Mouse (Mus musculus) hindbrain, embryonic 11.5 days (tissue): ENCODE measurements at regions not wholly inside any gene's neighbourhood (a gene's known extent, or its start where the extent isn't known, plus 50 kb on each side); places are given as distances from the start of the nearest gene placed in this dataset.

Source experiments
- ATAC-seq: fragments of 200-750 bp; cut with Nextera tagmentation; 2 replicates; pipeline ENCODE4 v1.8.0; 2017; ENCODE audit warnings: mild to moderate bottlenecking, moderate TSS enrichment, moderate library complexity; ENCODE audit not compliant: low FRiP score
- DNase-seq: peaks from one replicate; pipeline ENCODE4 v3.0.0-alpha.2; 2015; ENCODE audit warnings: low spot score
- H3K27ac ChIP-seq: fragments of 300-500 bp; sonication (generic); 2 replicates; pipeline ENCODE4 v1.5.1; 2014; ENCODE audit warnings: mild to moderate bottlenecking, low read depth, low read length
- H3K27me3 ChIP-seq: fragments of 300-500 bp; sonication (generic); 2 replicates; pipeline ENCODE4 v1.6.1; 2014; ENCODE audit warnings: mild to moderate bottlenecking, low read length, moderate library complexity, mixed read lengths; ENCODE audit not compliant: control insufficient read depth, insufficient read depth
- H3K36me3 ChIP-seq: fragments of 300-500 bp; sonication (generic); 2 replicates; pipeline ENCODE4 v1.6.1; 2014; ENCODE audit warnings: mild to moderate bottlenecking, low read length, moderate library complexity, mixed read lengths; ENCODE audit not compliant: control insufficient read depth, insufficient read depth
- H3K4me1 ChIP-seq: fragments of 300-500 bp; sonication (generic); replicated peaks from 2 replicates; pipeline ENCODE4 v1.6.1; 2014; ENCODE audit warnings: low read length, mixed read lengths; ENCODE audit not compliant: control insufficient read depth, insufficient read depth
- H3K4me2 ChIP-seq: fragments of 300-500 bp; sonication (generic); replicated peaks from 2 replicates; pipeline ENCODE4 v1.6.1; 2014; ENCODE audit warnings: mild to moderate bottlenecking, low read depth, low read length
- H3K4me3 ChIP-seq: fragments of 300-500 bp; sonication (generic); 2 replicates; pipeline ENCODE4 v1.5.1; 2014; ENCODE audit warnings: low read depth, low read length
- H3K9ac ChIP-seq: fragments of 300-500 bp; sonication (generic); 2 replicates; pipeline ENCODE4 v1.6.1; 2014; ENCODE audit warnings: low read depth, low read length
- H3K9me3 ChIP-seq: fragments of 300-500 bp; sonication (generic); 2 replicates; pipeline ENCODE4 v1.6.1; 2016; ENCODE audit warnings: low read length; ENCODE audit not compliant: control insufficient read depth
- WGBS: fragments of 180-500 bp; shearing (Covaris S2); extraction: QIAGEN DNeasy Blood & Tissue Kit; methylation state at CpG from one replicate; pipeline ENCODE4 v1.1.7; 2014; 5-methylcytosine and 5-hydroxymethylcytosine counted together

DNA sequence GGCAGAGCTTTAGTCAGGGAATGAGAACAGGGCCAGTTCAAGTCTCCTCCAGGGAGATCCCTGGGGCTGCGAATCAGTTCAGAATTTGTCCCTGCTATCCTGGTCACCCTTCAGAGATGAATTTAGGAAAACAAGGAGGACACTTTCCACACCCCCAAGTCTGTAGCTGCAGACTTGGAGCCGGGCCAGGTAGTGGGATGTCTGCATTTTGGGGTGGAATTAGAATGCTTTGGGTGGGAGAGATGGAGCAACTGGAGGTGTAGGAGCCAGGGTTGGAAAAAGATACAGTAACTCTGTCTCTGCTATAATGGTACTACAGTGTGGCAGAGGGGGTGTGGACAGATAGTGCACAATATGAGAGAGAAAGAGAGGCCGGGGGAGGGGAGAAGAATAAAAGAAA, 173.6 kb upstream of the Grik3 start:
- H3K4me3 ChIP-seq, result no peak overlapping the region
- H3K27ac ChIP-seq, result no peak overlapping the region
- no peak overlapping the region for H3K4me2 ChIP-seq
- H3K27me3 ChIP-seq, result no peaks in the 10 kb centered on the region
- no peak overlapping the region for H3K9ac ChIP-seq
- DNase-seq, result no peak
- WGBS, result 77% methylated on average over 3 of the region's 3 CpGs
- no peaks in the 10 kb centered on the region for H3K36me3 ChIP-seq
- no peaks in the 10 kb centered on the region for H3K9me3 ChIP-seq
- ATAC-seq, result no peak
- no peaks in the 10 kb centered on the region for H3K4me1 ChIP-seq

DNA sequence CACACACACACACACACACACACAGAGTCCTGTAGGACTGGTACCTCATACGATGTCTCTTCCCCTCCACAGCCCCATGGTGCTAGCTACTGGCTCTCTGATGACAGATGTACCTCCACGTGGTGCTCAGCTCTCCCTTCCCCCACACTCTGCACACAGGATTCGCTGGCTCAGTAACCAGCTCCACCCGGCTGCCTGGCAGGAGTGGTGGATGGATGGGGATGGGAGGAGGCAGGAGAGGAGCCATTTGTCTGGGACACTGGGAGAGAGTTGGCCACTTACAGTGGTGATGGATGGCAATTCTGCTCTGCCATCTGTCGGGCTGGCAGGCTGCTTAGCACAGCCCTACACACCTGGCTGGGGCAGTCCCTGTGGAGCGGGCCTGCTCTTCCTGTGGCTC, 174.7 kb upstream of the Grik3 start:
- Histone ChIP-seq H3K27ac (no peak overlapping the region; the same call in 1 of the 2 replicates), H3K9me3 (no peaks in the 10 kb centered on the region), H3K36me3 (no peaks in the 10 kb centered on the region), H3K4me3 (no peak overlapping the region), H3K9ac (no peak overlapping the region), H3K4me2 (no peak overlapping the region), H3K27me3 (no peaks in the 10 kb centered on the region), H3K4me1 (no peaks in the 10 kb centered on the region)
- DNase-seq (peak; percentile 47), ATAC-seq (peak; percentile 71)
- 15% methylated on average over 6 of the region's 6 CpGs for WGBS

DNA sequence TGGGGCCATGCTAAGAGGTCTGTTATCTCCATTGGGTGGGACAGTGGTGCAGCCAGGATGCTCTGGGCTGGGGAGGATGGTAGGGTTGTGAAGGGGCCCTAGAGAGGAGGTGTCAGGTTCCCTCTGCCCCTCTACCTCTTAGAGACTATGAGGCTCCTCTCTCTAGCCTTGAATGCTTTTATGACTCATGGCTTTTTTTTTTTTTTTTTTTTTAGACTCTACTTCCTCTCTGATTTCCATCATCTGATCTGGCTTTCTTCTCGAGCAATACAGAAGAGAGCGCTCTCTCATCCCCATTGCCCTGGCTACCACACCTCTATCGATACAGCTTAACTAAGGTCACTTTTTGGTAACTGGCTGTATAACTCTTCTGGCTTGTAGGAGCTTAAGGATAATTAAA, 176.6 kb upstream of the Grik3 start:
- WGBS, result 82% methylated on average over 3 of the region's 3 CpGs
- Histone ChIP-seq H3K4me1 (no peaks in the 10 kb centered on the region), H3K4me2 (no peak overlapping the region), H3K27me3 (no peaks in the 10 kb centered on the region), H3K27ac (no peak overlapping the region), H3K9ac (no peak overlapping the region), H3K36me3 (no peaks in the 10 kb centered on the region), H3K4me3 (no peak overlapping the region), H3K9me3 (no peaks in the 10 kb centered on the region)
- ATAC-seq (no peak), DNase-seq (no peak)

DNA sequence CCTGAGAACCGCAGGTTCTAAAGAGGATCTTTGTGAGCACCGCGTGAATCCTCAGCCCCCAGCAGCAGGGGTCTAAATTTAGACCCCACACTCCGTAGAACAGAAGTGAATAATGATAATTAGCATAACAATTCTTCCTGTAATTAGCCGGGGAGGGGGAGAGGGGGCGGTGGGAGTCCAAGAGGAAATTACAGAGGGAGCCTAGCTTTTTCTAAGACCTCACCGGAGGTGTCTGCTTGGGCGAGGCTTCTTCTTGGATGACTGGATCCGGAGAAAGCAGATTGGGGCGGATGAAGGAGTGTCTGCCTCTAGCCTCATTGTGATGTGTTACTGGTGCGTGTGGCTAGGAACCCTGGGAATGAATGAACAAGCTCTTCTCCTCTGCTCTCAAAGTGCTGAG, 177.2 kb upstream of the Grik3 start:
- no peaks in the 10 kb centered on the region for H3K27me3 ChIP-seq
- no peak overlapping the region for H3K4me3 ChIP-seq
- no peak overlapping the region for H3K27ac ChIP-seq
- no peak overlapping the region for H3K9ac ChIP-seq
- no peak overlapping the region for H3K4me2 ChIP-seq
- H3K9me3 ChIP-seq, result no peaks in the 10 kb centered on the region
- WGBS, result 3% methylated on average over 11 of the region's 11 CpGs
- DNase-seq (no peak), ATAC-seq (no peak)
- H3K4me1 ChIP-seq, result no peaks in the 10 kb centered on the region
- no peaks in the 10 kb centered on the region for H3K36me3 ChIP-seq

DNA sequence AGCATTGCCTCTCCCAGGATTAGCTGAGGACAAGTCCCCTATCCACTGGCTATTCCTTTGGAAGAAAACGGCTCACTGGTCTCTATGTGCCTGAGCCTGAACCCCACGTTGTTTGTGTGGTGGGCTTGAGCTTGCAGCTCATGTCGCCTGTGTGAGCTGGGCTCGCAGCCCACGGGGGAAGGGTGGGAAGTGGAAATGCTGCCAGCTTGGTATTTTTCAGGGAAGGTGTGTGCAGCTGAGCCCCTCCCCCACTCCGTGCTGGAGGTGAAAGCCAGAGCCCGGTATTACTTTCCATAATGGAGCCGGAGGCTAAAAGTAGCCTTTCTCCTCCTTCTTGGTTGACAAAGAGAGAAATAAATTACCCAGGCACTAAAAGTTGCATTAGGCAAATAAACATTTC, 180.5 kb upstream of the Zc3h12a start:
- Histone ChIP-seq H3K9me3 (no peaks in the 10 kb centered on the region), H3K9ac (no peak overlapping the region), H3K4me3 (no peak overlapping the region), H3K4me2 (no peak overlapping the region), H3K4me1 (no peaks in the 10 kb centered on the region), H3K27ac (no peak overlapping the region), H3K27me3 (peaks cover under 1% of the 10 kb centered on the region; the same call in 1 of the 2 replicates), H3K36me3 (no peaks in the 10 kb centered on the region)
- WGBS, result 58% methylated on average over 8 of the region's 8 CpGs
- DNase-seq (no peak), ATAC-seq (no peak)

DNA sequence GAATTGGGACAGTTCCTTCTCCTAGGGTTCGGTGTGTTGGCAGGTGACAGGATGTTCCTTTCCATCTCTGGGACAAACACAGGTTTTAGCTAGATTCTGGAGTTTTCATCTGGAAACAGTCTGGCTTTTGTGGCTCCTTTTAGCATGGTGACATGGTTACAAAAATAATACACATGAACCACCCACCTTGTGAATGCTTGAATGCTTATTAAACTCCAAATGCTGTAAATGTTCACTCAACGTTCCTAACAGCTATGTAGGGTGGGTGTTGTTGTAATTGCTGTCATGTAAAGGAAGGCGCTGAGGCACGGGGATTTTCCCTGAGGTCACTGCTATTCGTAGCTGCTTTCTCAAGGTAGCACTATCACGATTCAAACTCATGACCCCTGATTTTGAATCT, 178.1 kb upstream of the Zc3h12a start:
- Histone ChIP-seq H3K4me1 (no peaks in the 10 kb centered on the region), H3K4me3 (no peak overlapping the region), H3K9ac (no peak overlapping the region), H3K27me3 (peaks cover 2% of the 10 kb centered on the region; the same call in 1 of the 2 replicates), H3K9me3 (no peaks in the 10 kb centered on the region), H3K27ac (no peak overlapping the region), H3K4me2 (no peak overlapping the region), H3K36me3 (no peaks in the 10 kb centered on the region)
- no peak for ATAC-seq
- DNase-seq, result no peak
- WGBS, result 76% methylated on average over 6 of the region's 6 CpGs

DNA sequence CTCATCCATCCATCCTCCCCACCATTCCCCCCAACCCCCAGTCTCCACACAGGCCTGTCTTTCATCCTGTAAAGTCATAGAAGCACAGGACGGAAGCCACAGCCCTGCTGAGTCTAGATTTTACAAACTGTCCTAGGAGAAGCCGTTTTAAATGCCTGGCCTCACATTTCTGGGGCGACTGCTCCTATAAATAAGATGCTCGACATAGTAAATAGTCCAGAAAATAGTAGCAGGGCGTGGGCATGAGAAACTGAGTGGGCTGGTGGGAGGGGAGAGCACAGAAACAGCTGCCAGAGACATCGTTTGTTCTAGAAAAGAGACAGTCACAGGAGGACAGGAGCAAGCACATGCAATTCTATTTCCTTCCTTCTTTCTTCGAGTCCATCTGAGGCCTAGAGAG, 175.0 kb upstream of the Zc3h12a start:
- ATAC-seq (no peak), DNase-seq (no peak)
- Histone ChIP-seq H3K9me3 (no peaks in the 10 kb centered on the region), H3K4me2 (no peak overlapping the region), H3K27ac (no peak overlapping the region), H3K9ac (no peak overlapping the region), H3K27me3 (peaks cover 2% of the 10 kb centered on the region; the same call in 1 of the 2 replicates), H3K4me3 (no peak overlapping the region), H3K4me1 (no peaks in the 10 kb centered on the region), H3K36me3 (no peaks in the 10 kb centered on the region)
- 63% methylated on average over 7 of the region's 7 CpGs for WGBS

DNA sequence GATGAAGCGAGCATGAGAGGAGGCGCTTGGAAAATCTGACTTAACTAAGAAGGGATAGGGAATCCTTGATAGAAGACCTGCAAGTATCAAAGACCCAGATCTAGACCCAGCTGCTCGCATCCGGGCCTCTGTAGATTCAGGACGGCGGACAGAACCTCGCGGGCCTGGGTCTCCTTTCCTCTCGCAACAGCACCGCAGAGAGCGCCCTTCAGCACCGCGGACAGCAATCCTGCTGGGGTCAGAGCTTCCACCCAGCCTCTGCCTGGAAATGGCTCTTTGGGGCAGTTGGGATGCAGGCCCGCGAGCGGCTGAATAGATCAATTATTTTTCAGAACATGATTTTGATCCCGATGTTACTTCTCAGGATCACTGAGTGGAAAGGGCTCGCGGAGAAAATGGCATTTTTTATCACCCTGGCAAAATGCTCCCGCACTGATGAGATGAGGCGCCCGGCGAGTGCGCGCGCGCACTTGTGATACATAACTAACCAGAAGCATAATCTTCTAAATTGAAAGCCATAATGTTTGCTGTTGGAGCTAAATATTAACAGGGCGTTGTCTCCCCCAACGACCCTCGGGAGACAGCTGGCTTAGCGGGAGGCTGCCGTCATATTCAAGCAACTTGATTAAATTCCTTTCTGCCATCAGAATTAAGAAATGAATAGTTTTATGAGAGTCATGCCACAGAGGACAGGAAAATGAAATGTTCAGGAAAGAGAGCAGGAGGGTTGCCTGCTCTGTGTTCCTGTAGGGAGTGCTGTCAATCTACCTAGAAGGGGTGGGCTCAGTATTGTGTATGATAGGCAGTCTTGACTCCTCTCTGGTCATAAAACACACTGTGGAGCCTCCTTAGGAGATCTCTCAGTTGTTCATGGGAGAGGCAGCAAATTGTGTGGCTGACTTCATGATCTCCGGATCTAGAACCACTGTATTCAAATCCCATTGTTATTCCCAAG, 173.1 kb upstream of the Zc3h12a start:
- H3K27ac ChIP-seq, result no peak overlapping the region
- no peak overlapping the region for H3K4me3 ChIP-seq
- WGBS, result 23% methylated on average over 33 of the region's 33 CpGs
- no peak overlapping the region for H3K9ac ChIP-seq
- no peaks in the 10 kb centered on the region for H3K9me3 ChIP-seq
- H3K27me3 ChIP-seq, result peaks cover 2% of the 10 kb centered on the region; the same call in 1 of the 2 replicates
- no peaks in the 10 kb centered on the region for H3K4me1 ChIP-seq
- ATAC-seq, result no peak
- no peaks in the 10 kb centered on the region for H3K36me3 ChIP-seq
- peak; percentile 83 for DNase-seq
- 0 out of 2 replicates have a peak overlapping the region, but pooled peaks have one; percentile 14 for H3K4me2 ChIP-seq

DNA sequence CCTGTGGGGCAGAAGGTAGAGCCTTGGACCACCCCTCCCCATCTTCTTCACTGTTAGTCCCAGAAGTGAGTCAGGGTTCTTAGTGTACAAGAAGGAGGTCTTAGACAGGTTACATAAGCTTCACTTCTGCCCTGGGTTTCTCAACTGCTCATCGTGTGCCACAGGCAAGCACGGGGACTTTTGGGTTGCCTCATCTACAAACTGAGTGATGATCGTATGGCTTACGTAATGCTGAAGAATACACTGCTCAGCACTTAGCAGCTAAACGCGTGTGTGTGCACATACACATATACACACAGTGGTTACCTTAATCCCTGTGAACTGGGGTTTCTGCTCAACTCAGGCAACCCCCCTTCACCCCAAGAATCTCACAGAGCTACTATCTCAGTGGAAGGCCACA, 163.1 kb upstream of the Zc3h12a start:
- Histone ChIP-seq H3K27me3 (no peaks in the 10 kb centered on the region), H3K9me3 (no peaks in the 10 kb centered on the region), H3K27ac (no peak overlapping the region), H3K36me3 (no peaks in the 10 kb centered on the region), H3K9ac (no peak overlapping the region), H3K4me3 (no peak overlapping the region), H3K4me1 (no peaks in the 10 kb centered on the region), H3K4me2 (no peak overlapping the region)
- DNase-seq, result no peak
- 80% methylated on average over 6 of the region's 6 CpGs for WGBS
- ATAC-seq, result no peak
